Mouse (Mus musculus): ENCODE measurements around the gene Coro1c. TPM values are rescaled to one million over a fixed set of nuclear protein-coding genes. Genes with fewer than 3 reads are reported as not detected.

Gene Coro1c
- total and polyA plus RNA-seq, 2 experiments from 2014 or later, result 167 to 178 TPM

- H3K36me3 ChIP-seq (ENCODE audit: insufficient read depth), result peaks cover 56% of the 10 kb centered on the region
- no peak overlapping the region for H3K4me3 ChIP-seq (ENCODE audit: low read depth, low read length)
- no peaks in the 10 kb centered on the region for H3K4me1 ChIP-seq (ENCODE audit: insufficient read depth)
- ATAC-seq (no peak), DNase-seq (no peak)
- H3K27me3 ChIP-seq (ENCODE audit: insufficient read depth, low read length), result no peaks in the 10 kb centered on the region
- H3K4me2 ChIP-seq (ENCODE audit: low read depth), result no peak overlapping the region
- TF ChIP-seq CTCF (IDR thresholded peaks at IDR 0.05; ENCODE audit: low read depth), result no peak
- 86% methylated on average over 9 of the region's 9 CpGs for WGBS
- H3K27ac ChIP-seq (ENCODE audit: low read depth, low read length), result no peak overlapping the region
- no peaks in the 10 kb centered on the region for H3K9me3 ChIP-seq (ENCODE audit: low read length)
- no peak overlapping the region for H3K9ac ChIP-seq
These were observed 66.3 kb downstream of the Coro1c start for GRCm38 (mm10) chr5:113842244-113842643.

GRCm38 (mm10) chr5:113841243-113842225, 67.0 kb downstream of the Coro1c start:
- Histone ChIP-seq H3K36me3 (ENCODE audit: insufficient read depth) (peaks cover 48% of the 10 kb centered on the region), H3K27me3 (ENCODE audit: insufficient read depth, low read length) (no peaks in the 10 kb centered on the region), H3K4me1 (ENCODE audit: insufficient read depth) (no peaks in the 10 kb centered on the region), H3K4me3 (ENCODE audit: low read depth, low read length) (no peak overlapping the region), H3K4me2 (ENCODE audit: low read depth) (no peak overlapping the region), H3K9me3 (ENCODE audit: low read length) (no peaks in the 10 kb centered on the region), H3K27ac (ENCODE audit: low read depth, low read length) (no peak overlapping the region), H3K9ac (no peak overlapping the region)
- no peak for TF ChIP-seq CTCF (IDR thresholded peaks at IDR 0.05; ENCODE audit: low read depth)
- 87% methylated on average over 23 of the region's 23 CpGs for WGBS
- DNase-seq, result no peak
- ATAC-seq, result no peak

- H3K27ac ChIP-seq (ENCODE audit: low read depth, low read length), result no peak overlapping the region
- no peak for DNase-seq
- H3K9me3 ChIP-seq (ENCODE audit: low read length), result no peaks in the 10 kb centered on the region
- TF ChIP-seq CTCF (IDR thresholded peaks at IDR 0.05; ENCODE audit: low read depth), result no peak
- H3K4me1 ChIP-seq (ENCODE audit: insufficient read depth), result no peaks in the 10 kb centered on the region
- H3K4me2 ChIP-seq (ENCODE audit: low read depth), result no peak overlapping the region
- no peak overlapping the region for H3K9ac ChIP-seq
- no peaks in the 10 kb centered on the region for H3K27me3 ChIP-seq (ENCODE audit: insufficient read depth, low read length)
- peaks cover 38% of the 10 kb centered on the region for H3K36me3 ChIP-seq (ENCODE audit: insufficient read depth)
- WGBS, result 93% methylated on average over 4 of the region's 4 CpGs
- ATAC-seq, result no peak
- no peak overlapping the region for H3K4me3 ChIP-seq (ENCODE audit: low read depth, low read length)
These were observed 68.1 kb downstream of the Coro1c start for GRCm38 (mm10) chr5:113840443-113840842.

- Histone ChIP-seq H3K4me2 (ENCODE audit: low read depth) (no peak overlapping the region), H3K27me3 (ENCODE audit: insufficient read depth, low read length) (no peaks in the 10 kb centered on the region), H3K9ac (no peak overlapping the region), H3K36me3 (ENCODE audit: insufficient read depth) (peaks cover 5% of the 10 kb centered on the region), H3K4me3 (ENCODE audit: low read depth, low read length) (no peak overlapping the region), H3K9me3 (ENCODE audit: low read length) (no peaks in the 10 kb centered on the region), H3K4me1 (ENCODE audit: insufficient read depth) (no peaks in the 10 kb centered on the region), H3K27ac (ENCODE audit: low read depth, low read length) (no peak overlapping the region)
- WGBS, result 89% methylated on average over 10 of the region's 10 CpGs
- DNase-seq (no peak), ATAC-seq (no peak)
- TF ChIP-seq CTCF (IDR thresholded peaks at IDR 0.05; ENCODE audit: low read depth), result no peak
These were observed 71.6 kb downstream of the Coro1c start for GRCm38 (mm10) chr5:113836961-113837360.

DNA sequence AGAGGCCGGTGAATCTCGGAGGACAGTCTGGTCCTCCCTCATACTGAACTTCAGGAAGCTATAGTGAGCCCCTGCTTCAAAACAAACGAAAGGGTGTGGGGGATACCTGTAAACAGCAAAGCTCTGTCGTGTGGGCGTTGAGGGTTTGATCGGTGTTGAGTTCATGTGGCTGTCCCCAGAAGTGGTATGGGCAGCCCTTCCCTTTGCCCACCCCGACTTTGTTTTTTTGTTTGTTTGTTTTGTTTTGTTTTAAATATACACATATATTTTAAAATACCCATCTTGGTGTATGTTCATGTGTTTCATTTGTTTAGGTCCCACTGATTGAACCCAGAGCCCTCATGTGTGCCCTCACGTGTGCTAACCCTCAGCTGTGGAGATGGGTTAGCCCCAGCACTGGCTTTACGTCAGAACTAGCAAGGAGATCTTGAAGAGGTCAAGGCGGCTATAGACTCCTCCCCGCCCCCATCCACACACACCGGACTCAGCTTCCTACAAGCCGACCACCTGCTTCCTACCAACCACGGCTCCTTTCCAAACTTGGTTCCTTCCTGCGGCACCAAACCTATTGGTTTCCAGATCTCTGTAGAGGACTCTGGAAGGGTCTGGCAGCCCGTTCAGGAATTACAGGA, 75.1 kb downstream of the Coro1c start:
- Histone ChIP-seq H3K27me3 (ENCODE audit: insufficient read depth, low read length) (no peaks in the 10 kb centered on the region), H3K4me1 (ENCODE audit: insufficient read depth) (no peaks in the 10 kb centered on the region), H3K27ac (ENCODE audit: low read depth, low read length) (no peak overlapping the region), H3K9ac (no peak overlapping the region), H3K4me2 (ENCODE audit: low read depth) (no peak overlapping the region), H3K9me3 (ENCODE audit: low read length) (no peaks in the 10 kb centered on the region), H3K4me3 (ENCODE audit: low read depth, low read length) (no peak overlapping the region), H3K36me3 (ENCODE audit: insufficient read depth) (no peaks in the 10 kb centered on the region)
- ATAC-seq (no peak), DNase-seq (no peak)
- no peak for TF ChIP-seq CTCF (IDR thresholded peaks at IDR 0.05; ENCODE audit: low read depth)
- WGBS, result 71% methylated on average over 16 of the region's 16 CpGs

DNA sequence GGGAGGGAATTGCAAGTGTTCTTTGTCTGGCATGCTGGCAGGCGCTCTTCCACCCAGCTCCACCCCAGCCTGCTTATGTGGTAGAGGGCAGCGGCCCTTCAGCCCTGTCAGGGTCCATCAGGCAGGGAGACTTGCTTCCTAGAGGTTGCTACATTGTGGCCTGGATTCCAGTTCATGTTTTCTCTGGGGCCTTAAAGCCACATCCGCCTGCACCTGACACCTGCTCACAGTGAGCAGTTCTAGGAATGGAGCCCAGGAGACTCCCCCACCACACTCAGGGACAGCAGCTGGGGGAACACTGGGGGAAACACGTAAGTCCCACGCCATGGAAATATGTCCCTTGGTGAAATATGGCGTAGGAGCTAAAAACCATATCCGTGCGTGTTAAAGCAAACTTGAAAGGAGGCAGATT, 76.1 kb downstream of the Coro1c start, which contains the start of gene Selplg:
Gene Selplg, minus strand, starts transcription at position 155 of the 412 bp plus-strand sequence.
- Histone ChIP-seq H3K4me2 (ENCODE audit: low read depth) (no peak within 1 kb of the TSS), H3K36me3 (ENCODE audit: insufficient read depth) (no peaks in the 10 kb centered on the region), H3K27me3 (ENCODE audit: insufficient read depth, low read length) (no peaks in the 10 kb centered on the region), H3K4me3 (ENCODE audit: low read depth, low read length) (no peak within 1 kb of the TSS), H3K9ac (no peak within 1 kb of the TSS), H3K9me3 (ENCODE audit: low read length) (no peaks in the 10 kb centered on the region), H3K4me1 (ENCODE audit: insufficient read depth) (no peaks in the 10 kb centered on the region), H3K27ac (ENCODE audit: low read depth, low read length) (no peak within 1 kb of the TSS)
- ATAC-seq (no peak), DNase-seq (no peak)
- TF ChIP-seq CTCF (IDR thresholded peaks at IDR 0.05; ENCODE audit: low read depth), result no peak
- WGBS, result 38% methylated on average over 8 of the region's 8 CpGs

DNA sequence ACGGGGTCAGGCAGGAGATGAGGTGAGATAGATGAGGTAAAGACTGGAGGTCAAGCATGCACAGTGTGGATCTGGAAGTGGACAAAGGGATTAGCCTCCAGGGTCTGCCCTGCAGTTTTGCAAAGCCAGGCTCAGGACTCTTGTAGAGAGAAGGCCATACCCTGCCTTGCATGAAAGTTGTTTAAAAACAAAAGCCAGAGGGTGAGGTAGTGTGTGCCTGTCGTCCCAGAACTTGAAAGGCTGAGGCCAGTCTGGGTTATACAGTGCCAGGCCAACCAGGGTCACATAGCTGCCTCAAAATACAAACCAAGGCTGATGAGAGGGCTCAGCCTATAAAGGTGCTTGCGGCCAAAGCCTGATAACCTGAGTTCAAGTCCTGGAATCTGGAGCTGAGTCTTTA, 76.8 kb downstream of the Coro1c start:
- TF ChIP-seq CTCF (IDR thresholded peaks at IDR 0.05; ENCODE audit: low read depth), result no peak
- no peak for ATAC-seq
- Histone ChIP-seq H3K4me2 (ENCODE audit: low read depth) (no peak overlapping the region), H3K9me3 (ENCODE audit: low read length) (no peaks in the 10 kb centered on the region), H3K36me3 (ENCODE audit: insufficient read depth) (no peaks in the 10 kb centered on the region), H3K27ac (ENCODE audit: low read depth, low read length) (no peak overlapping the region), H3K4me3 (ENCODE audit: low read depth, low read length) (no peak overlapping the region), H3K27me3 (ENCODE audit: insufficient read depth, low read length) (no peaks in the 10 kb centered on the region), H3K4me1 (ENCODE audit: insufficient read depth) (no peaks in the 10 kb centered on the region), H3K9ac (no peak overlapping the region)
- DNase-seq, result no peak
- 68% methylated on average over 3 of the region's 3 CpGs for WGBS
